Mouse (Mus musculus) limb, embryonic 14.5 days (tissue): ENCODE measurements around the gene Gdap1l1. TPM values are rescaled to one million over a fixed set of nuclear protein-coding genes. Genes with fewer than 3 reads are reported as not detected.

Experiments
- ATAC-seq: fragments of 200-750 bp; cut with Nextera tagmentation; 2 replicates; pipeline ENCODE4 v1.8.0; 2017; ENCODE audit warnings: low read depth, moderate number of reproducible peaks, moderate TSS enrichment; ENCODE audit not compliant: low FRiP score
- DNase-seq: peaks from one replicate; pipeline ENCODE4 v3.0.0-alpha.2; 2015; ENCODE audit warnings: low spot score
- H3K27ac ChIP-seq: fragments of 300-500 bp; sonication (generic); replicated peaks from 2 replicates; pipeline ENCODE4 v1.5.1; 2014; ENCODE audit warnings: low read depth, mild to moderate bottlenecking, low read length, moderate library complexity, mixed read lengths
- H3K27me3 ChIP-seq: fragments of 300-500 bp; sonication (generic); 2 replicates; pipeline ENCODE4 v1.6.1; 2014; ENCODE audit warnings: low read length, mixed read lengths; ENCODE audit not compliant: control insufficient read depth, insufficient read depth
- H3K36me3 ChIP-seq: fragments of 300-500 bp; sonication (generic); 2 replicates; pipeline ENCODE4 v1.6.1; 2014; ENCODE audit warnings: mild to moderate bottlenecking, low read length, moderate library complexity, mixed read lengths; ENCODE audit not compliant: control insufficient read depth, insufficient read depth
- H3K4me1 ChIP-seq: fragments of 300-500 bp; sonication (generic); 2 replicates; pipeline ENCODE4 v1.6.1; 2014; ENCODE audit warnings: antibody characterized with exemption, low read length, mixed read lengths; ENCODE audit not compliant: control insufficient read depth, insufficient read depth
- H3K4me2 ChIP-seq: fragments of 300-500 bp; sonication (generic); replicated peaks from 2 replicates; pipeline ENCODE4 v1.6.1; 2014; ENCODE audit warnings: low read depth, mild to moderate bottlenecking, low read length, moderate library complexity; ENCODE audit not compliant: severe bottlenecking
- H3K4me3 ChIP-seq: fragments of 300-500 bp; sonication (generic); replicated peaks from 2 replicates; pipeline ENCODE4 v1.5.1; 2014; ENCODE audit warnings: low read length
- H3K9ac ChIP-seq: fragments of 300-500 bp; sonication (generic); 2 replicates; pipeline ENCODE4 v1.6.1; 2014; ENCODE audit warnings: mild to moderate bottlenecking, low read depth, low read length, moderate library complexity; ENCODE audit not compliant: severe bottlenecking
- H3K9me3 ChIP-seq: fragments of 300-500 bp; sonication (generic); 2 replicates; pipeline ENCODE4 v1.6.1; 2016; ENCODE audit warnings: low read length; ENCODE audit not compliant: control insufficient read depth
- POLR2A ChIP-seq: fragments of 200-500 bp; IDR thresholded peaks from 2 replicates; pipeline ENCODE4 v1.8.0; 2012; ENCODE audit warnings: inconsistent platforms, mild to moderate bottlenecking, moderate library complexity, borderline replicate concordance; ENCODE audit not compliant: insufficient read depth, insufficient read length; ENCODE audit errors: extremely low read depth
- WGBS: fragments of 180-500 bp; shearing (Covaris S2); extraction: QIAGEN DNeasy Blood & Tissue Kit; methylation state at CpG from one replicate; pipeline ENCODE4 v1.1.7; 2014; 5-methylcytosine and 5-hydroxymethylcytosine counted together
- polyA plus RNA-seq, 2 experiments: library from polyadenylated mRNA; depleted of rRNA in 1 of 2; stranded (reverse) in 1 of 2; unstranded in 1 of 2; fragments of >200 nt; fragmentation: Nextera tagmentation in 1 of 2; extraction: Ambion mirVana in 1 of 2; gene quantifications; 2 replicates each; pipeline versions ENCODE4 v1.2.1 to v1.2.3; 2012 to 2014

The Gdap1l1 gene
- polyA plus RNA-seq, 2 experiments = 0.43 to 0.60 TPM

- Histone ChIP-seq H3K4me3 (no peak overlapping the region), H3K4me2 (no peak overlapping the region), H3K9ac (no peak overlapping the region), H3K9me3 (no peaks in the 10 kb centered on the region), H3K4me1 (peaks cover 20% of the 10 kb centered on the region), H3K27me3 (no peaks in the 10 kb centered on the region), H3K36me3 (peaks cover 19% of the 10 kb centered on the region), H3K27ac (no peak overlapping the region)
- WGBS = 90% methylated on average over 6 of the region's 6 CpGs
- TF ChIP-seq POLR2A = no peak
- ATAC-seq = no peak
- DNase-seq = no peak
These were observed 21.2 kb upstream of the Gdap1l1 start for GRCm38 (mm10) chr2:163417026-163417425.

DNA sequence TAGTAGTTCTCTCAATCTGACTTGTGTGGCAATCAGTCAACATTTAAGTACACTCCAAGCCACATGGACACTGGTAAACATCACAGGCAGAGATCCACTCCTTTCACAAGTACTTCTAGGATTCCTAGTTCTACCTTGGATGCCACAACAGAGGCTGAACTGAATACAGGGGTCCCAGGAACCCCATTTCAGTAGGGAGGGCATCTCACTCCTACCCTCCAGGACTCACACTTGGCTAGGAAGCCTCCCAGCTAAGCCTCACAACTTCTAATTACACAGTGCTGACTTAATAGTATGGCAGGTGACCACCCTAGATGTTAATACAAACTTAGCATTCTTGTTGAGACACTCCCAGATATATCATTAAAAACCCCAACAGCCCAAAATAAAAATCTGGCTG is 20.4 kb upstream of the Gdap1l1 start:
- DNase-seq = no peak

DNA sequence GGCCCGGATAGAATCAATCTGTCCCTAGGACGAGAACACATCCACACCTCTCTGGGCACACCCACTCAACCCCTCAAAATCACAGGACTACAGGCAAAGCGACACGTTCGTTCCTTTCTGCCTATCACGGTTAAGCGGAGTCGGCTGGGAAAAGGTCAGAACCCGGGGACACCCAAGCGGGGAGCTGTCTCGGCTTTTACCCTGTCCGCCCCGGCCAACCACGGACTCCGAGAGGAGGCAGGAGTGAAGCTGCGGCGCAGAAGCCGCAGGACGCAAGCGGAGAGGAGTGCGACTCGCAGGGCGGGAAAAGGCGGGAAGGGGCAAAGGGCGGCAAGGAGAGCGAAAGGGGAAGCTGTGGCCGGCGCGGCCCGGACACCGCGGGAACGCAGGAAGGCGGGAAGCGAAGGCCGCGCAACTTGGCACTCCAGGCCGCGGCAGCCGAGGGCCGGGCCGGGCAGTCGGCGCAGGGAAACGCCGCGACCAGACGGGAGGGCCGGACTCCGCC is 19.4 kb upstream of the Gdap1l1 start:
- Histone ChIP-seq H3K9me3 (no peaks in the 10 kb centered on the region), H3K4me1 (peaks cover 20% of the 10 kb centered on the region), H3K27me3 (no peaks in the 10 kb centered on the region), H3K36me3 (peaks cover 11% of the 10 kb centered on the region), H3K9ac (peak overlapping the region; percentile 88), H3K4me2 (peak overlapping the region; percentile 58), H3K27ac (peak overlapping the region; percentile 70), H3K4me3 (peak overlapping the region; percentile 73)
- ATAC-seq = no peak
- peak; percentile 22 for DNase-seq
- no peak for TF ChIP-seq POLR2A
- WGBS = under 1% methylated on average over 35 of the region's 50 CpGs

More for the DNA sequence above, 20.4 kb upstream of the Gdap1l1 start:
- Histone ChIP-seq H3K27ac (no peak overlapping the region), H3K9me3 (no peaks in the 10 kb centered on the region), H3K4me2 (peak overlapping the region; percentile 58), H3K9ac (peak overlapping the region; percentile 88; the same call in 1 of the 2 replicates), H3K27me3 (no peaks in the 10 kb centered on the region), H3K4me1 (peaks cover 20% of the 10 kb centered on the region), H3K4me3 (peak overlapping the region; percentile 73), H3K36me3 (peaks cover 15% of the 10 kb centered on the region)
- ATAC-seq = no peak
- TF ChIP-seq POLR2A = no peak

DNA sequence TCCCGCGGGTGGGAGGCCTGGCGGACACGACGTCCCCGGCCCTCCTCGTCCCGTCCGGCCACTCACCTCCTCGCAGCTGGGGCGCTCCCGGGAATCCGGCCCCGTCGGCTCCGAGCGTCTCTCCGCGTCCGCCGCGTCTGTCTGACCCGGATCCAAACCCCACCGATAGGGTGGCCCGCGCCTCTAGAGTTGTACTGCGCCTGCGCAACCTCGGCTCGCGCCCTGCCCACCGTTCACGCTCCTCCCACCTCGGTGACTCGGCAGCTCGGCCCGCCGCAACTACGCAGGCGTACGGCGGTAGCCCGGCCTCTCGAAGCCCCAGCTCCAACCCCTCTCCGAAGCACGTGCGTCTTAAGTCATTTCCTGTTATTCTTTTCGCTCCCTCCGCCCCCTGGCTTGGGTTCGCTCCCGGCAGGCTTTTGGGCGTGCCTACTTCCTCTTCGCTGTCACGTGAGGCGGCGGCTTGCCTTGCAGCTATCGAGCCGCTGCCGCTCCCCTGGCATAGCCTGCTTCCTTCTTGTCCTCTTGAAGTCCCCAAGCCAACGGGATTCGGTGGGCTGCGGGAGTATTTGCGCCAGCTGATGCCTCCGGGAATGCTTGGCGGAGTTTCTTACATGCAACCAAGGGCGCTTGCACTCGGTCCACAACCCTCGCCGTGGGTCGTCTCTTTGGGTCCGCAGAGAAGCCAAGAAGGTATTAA is 18.8 kb upstream of the Gdap1l1 start:
- Histone ChIP-seq H3K4me2 (peak overlapping the region; percentile 58), H3K4me1 (peaks cover 20% of the 10 kb centered on the region), H3K27ac (peak overlapping the region; percentile 70), H3K36me3 (peaks cover 6% of the 10 kb centered on the region), H3K4me3 (peak overlapping the region; percentile 73), H3K9ac (peak overlapping the region; percentile 88), H3K9me3 (no peaks in the 10 kb centered on the region), H3K27me3 (no peaks in the 10 kb centered on the region)
- peak; percentile 99 for ATAC-seq
- peak; percentile 83; the same call in 1 of the 2 replicates for TF ChIP-seq POLR2A
- DNase-seq = peak; percentile 97
- WGBS = under 1% methylated on average over 50 of the region's 71 CpGs

DNA sequence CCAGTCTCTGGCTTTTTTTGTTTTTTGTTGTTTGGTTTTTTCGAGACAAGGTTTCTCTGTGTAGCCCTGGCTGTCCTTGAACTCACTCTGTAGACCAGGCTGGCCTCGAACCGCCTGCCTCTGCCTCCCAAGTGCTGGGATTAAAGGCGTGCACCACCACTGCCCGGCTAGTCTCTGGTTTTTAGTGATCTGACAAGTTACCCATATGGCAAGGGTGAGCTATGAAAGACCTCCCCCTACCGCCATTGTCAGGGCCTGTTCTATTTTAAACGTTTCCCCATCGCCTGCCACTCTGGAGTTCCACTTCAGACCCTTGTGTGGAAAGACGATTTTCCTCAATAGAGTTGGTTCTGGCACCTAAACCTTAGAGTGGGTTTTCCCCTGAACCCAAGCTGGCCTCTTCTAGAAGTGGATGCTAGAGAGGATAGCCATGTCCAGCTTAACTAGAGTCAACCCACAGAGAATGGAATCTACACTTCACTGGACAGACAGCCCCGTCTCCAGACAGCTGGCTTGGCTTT is 17.9 kb upstream of the Gdap1l1 start:
- peak overlapping the region; percentile 46 for H3K9ac ChIP-seq
- 40% methylated on average over 10 of the region's 10 CpGs for WGBS
- no peaks in the 10 kb centered on the region for H3K9me3 ChIP-seq
- ATAC-seq = no peak
- H3K36me3 ChIP-seq = no peaks in the 10 kb centered on the region
- peak overlapping the region; percentile 58 for H3K4me2 ChIP-seq
- H3K4me1 ChIP-seq = peaks cover 20% of the 10 kb centered on the region
- no peak for TF ChIP-seq POLR2A
- H3K27me3 ChIP-seq = no peaks in the 10 kb centered on the region
- no peak for DNase-seq
- H3K4me3 ChIP-seq = peak overlapping the region; percentile 73
- H3K27ac ChIP-seq = no peak overlapping the region
